Mouse (Mus musculus) forebrain, embryonic 11.5 days (tissue): Measurements from ENCODE around the gene Gpr146. TPM values are rescaled to one million over a fixed set of nuclear protein-coding genes. Genes with fewer than 3 reads are reported as not detected.
A peak's percentile ranks its signal among the peaks of the same experiment; 100 is the strongest.

Experiments used
- ATAC-seq: fragments of 200-750 bp; cut with Nextera tagmentation; replicated peaks from 2 replicates; pipeline ENCODE4 v1.8.0; 2017; ENCODE audit warnings: moderate TSS enrichment; ENCODE audit not compliant: low FRiP score
- DNase-seq: peaks from one replicate; pipeline ENCODE4 v3.0.0-alpha.2; 2017; ENCODE audit warnings: low spot score
- H3K27ac ChIP-seq: fragments of 300-500 bp; sonication (generic); 2 replicates; pipeline ENCODE4 v1.5.1; 2014; ENCODE audit warnings: low read depth, low read length
- H3K27me3 ChIP-seq: fragments of 300-500 bp; sonication (generic); 2 replicates; pipeline ENCODE4 v1.6.1; 2014; ENCODE audit warnings: mild to moderate bottlenecking, low read length, mixed read lengths; ENCODE audit not compliant: control insufficient read depth, insufficient read depth
- H3K36me3 ChIP-seq: fragments of 300-500 bp; sonication (generic); 2 replicates; pipeline ENCODE4 v1.6.1; 2014; ENCODE audit warnings: mild to moderate bottlenecking, low read length, moderate library complexity, mixed read lengths; ENCODE audit not compliant: control insufficient read depth, insufficient read depth
- H3K4me1 ChIP-seq: fragments of 300-500 bp; sonication (generic); replicated peaks from 2 replicates; pipeline ENCODE4 v1.6.1; 2014; ENCODE audit warnings: low read length, mixed read lengths; ENCODE audit not compliant: control insufficient read depth, insufficient read depth
- H3K4me2 ChIP-seq: fragments of 300-500 bp; sonication (generic); 2 replicates; pipeline ENCODE4 v1.6.1; 2014; ENCODE audit warnings: low read depth, mild to moderate bottlenecking, low read length, moderate library complexity, mixed read lengths; ENCODE audit not compliant: severe bottlenecking
- H3K4me3 ChIP-seq: fragments of 300-500 bp; sonication (generic); 2 replicates; pipeline ENCODE4 v1.5.1; 2014; ENCODE audit warnings: low read depth, low read length
- H3K9ac ChIP-seq: fragments of 300-500 bp; sonication (generic); 2 replicates; pipeline ENCODE4 v1.6.1; 2014; ENCODE audit warnings: low read length
- H3K9me3 ChIP-seq: fragments of 300-500 bp; sonication (generic); 2 replicates; pipeline ENCODE4 v1.6.1; 2016; ENCODE audit warnings: low read length, mixed read lengths; ENCODE audit not compliant: control insufficient read depth
- WGBS: fragments of 180-500 bp; shearing (Covaris S2); extraction: QIAGEN DNeasy Blood & Tissue Kit; methylation state at CpG from one replicate; pipeline ENCODE4 v1.1.7; 2014; 5-methylcytosine and 5-hydroxymethylcytosine counted together
- polyA plus RNA-seq: library from polyadenylated mRNA; unstranded; fragments of >200 nt; fragmentation: Nextera tagmentation; extraction: Ambion mirVana; gene quantifications from 2 replicates; pipeline ENCODE4 v1.2.1, GENCODE M21; 2014

Gene Gpr146
- polyA plus RNA-seq, 1 experiment from 2014 or later: 1.8 TPM

DNA sequence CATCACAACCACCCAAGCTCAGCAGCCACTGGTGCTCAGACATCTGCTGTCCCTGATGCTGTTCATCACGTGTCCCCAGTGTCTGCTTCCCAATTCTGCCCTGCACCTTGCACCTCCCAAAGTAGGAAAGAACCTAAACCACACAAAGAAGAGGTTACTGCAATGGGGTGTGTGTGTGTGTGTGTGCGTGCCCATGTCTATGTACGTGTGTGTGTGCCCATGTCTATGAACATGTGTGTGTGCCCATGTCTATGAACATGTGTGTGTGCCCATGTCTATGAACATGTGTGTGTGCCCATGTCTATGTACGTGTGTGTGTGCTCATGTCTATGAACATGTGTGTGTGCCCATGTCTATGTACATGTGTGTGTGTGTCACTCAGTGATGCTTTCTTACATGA, 18.0 kb downstream of the Gpr146 start:
- no peak overlapping the region for H3K4me3 ChIP-seq
- no peaks in the 10 kb centered on the region for H3K27me3 ChIP-seq
- ATAC-seq: no peak
- H3K4me1 ChIP-seq: no peaks in the 10 kb centered on the region
- no peaks in the 10 kb centered on the region for H3K9me3 ChIP-seq
- no peak overlapping the region for H3K27ac ChIP-seq
- no peak overlapping the region for H3K4me2 ChIP-seq
- H3K36me3 ChIP-seq: no peaks in the 10 kb centered on the region
- H3K9ac ChIP-seq: no peak overlapping the region
- WGBS: 90% methylated on average over 4 of the region's 4 CpGs
- DNase-seq: no peak

DNA sequence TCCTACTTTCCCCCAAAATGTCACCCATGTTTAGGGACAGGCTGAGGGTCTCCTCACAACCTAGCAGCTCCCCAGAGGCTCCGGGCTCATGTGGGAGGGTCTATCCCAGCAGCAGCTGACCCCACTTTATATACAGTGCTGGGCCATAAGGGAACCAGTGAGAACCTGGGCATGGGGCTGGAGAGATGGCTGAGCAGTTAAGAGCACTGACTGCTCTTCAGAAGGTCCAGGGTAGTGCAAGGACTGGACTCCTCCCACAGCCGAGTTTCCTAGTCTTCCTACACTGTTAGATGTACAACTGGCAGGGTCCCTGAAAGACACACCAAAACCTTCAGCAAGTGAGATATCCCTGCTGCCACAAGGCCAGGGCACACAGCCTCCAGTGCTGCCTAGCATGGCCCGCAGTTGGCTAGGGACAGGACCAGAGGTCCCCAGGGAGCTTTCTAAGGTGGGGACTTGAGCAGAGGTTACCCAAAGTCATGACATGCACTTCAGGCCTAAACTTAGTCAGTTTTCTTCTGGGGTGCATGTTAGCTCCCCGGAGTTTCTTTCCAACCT, 19.9 kb downstream of the Gpr146 start:
- no peak for ATAC-seq
- Histone ChIP-seq H3K4me3 (no peak overlapping the region), H3K36me3 (no peaks in the 10 kb centered on the region), H3K27me3 (no peaks in the 10 kb centered on the region), H3K27ac (no peak overlapping the region), H3K9me3 (no peaks in the 10 kb centered on the region), H3K4me1 (no peaks in the 10 kb centered on the region), H3K9ac (no peak overlapping the region), H3K4me2 (no peak overlapping the region)
- 86% methylated on average over 4 of the region's 4 CpGs for WGBS
- DNase-seq: no peak

DNA sequence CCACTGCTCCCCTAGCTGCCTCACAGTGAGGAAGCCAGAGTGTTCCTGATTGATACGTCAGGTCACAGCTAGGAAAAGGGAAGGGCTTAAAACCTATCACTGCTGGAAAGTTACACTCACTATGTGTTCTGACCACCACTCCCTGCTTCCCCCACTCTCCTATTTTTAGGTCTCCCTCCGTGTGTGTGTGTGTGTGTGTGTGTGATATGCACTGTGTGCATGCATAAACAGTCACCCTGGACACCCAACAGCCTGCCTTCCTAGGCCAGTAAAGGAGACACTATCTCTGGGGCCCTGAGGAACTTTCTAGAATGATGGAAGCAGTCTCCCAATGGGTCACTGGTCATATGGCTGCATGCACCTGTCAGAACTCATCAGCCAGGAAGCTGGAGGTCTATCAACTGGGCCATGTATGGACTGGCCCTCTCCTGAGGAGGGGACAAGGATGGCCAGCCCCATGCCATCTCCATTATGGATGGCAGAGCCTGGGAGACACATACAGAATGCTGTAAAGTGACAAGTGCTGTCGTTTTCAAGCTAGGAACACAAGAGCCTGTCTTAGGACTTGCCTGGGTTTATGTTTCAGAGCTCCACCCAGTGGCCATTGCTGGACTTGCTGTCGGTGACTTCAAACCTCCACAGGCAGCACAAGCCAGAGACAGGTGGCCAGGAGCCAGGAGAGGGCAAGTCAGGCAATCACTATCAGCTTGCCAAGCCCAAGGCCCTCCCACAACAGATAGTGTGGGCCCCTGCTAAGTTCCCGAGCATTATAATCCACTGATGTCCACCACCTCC, 20.7 kb downstream of the Gpr146 start:
- Histone ChIP-seq H3K4me1 (no peaks in the 10 kb centered on the region), H3K4me2 (no peak overlapping the region), H3K27ac (no peak overlapping the region), H3K9ac (no peak overlapping the region), H3K9me3 (no peaks in the 10 kb centered on the region), H3K27me3 (no peaks in the 10 kb centered on the region), H3K4me3 (no peak overlapping the region), H3K36me3 (no peaks in the 10 kb centered on the region)
- 42% methylated on average over 5 of the region's 5 CpGs for WGBS
- DNase-seq: peak; percentile 88
- 0 out of 2 replicates have a peak, but pooled peaks have one; percentile 42 for ATAC-seq

GRCm38 (mm10) chr5:139398786-139399185, 21.3 kb downstream of the Gpr146 start:
- H3K4me3 ChIP-seq: no peak overlapping the region
- DNase-seq (no peak), ATAC-seq (no peak)
- no peaks in the 10 kb centered on the region for H3K4me1 ChIP-seq
- no peak overlapping the region for H3K4me2 ChIP-seq
- no peak overlapping the region for H3K27ac ChIP-seq
- no peaks in the 10 kb centered on the region for H3K9me3 ChIP-seq
- no peaks in the 10 kb centered on the region for H3K27me3 ChIP-seq
- H3K36me3 ChIP-seq: no peaks in the 10 kb centered on the region
- 88% methylated on average over 5 of the region's 5 CpGs for WGBS
- no peak overlapping the region for H3K9ac ChIP-seq

DNA sequence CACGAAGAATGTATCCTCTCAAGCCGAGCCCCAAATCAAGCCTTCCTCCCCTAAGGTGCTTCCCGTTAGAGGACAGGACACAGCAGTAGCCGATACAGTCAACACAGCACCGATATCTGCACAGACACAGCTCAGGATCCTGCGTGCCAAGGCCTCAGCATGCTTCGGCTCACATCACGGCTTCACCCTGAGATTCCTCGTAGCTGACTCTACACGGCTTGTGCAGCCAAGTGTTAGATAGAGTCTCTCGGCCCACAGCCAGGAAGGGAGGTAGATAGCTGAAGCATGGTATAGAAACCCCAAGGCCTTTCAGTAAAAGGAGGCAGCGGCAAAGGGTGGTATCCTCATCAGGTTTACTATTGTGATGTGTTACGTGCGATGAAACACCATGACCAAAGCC, 22.5 kb downstream of the Gpr146 start:
- H3K9ac ChIP-seq: no peak overlapping the region
- ATAC-seq (no peak), DNase-seq (no peak)
- no peak overlapping the region for H3K4me2 ChIP-seq
- no peaks in the 10 kb centered on the region for H3K9me3 ChIP-seq
- no peak overlapping the region for H3K27ac ChIP-seq
- no peaks in the 10 kb centered on the region for H3K36me3 ChIP-seq
- no peak overlapping the region for H3K4me3 ChIP-seq
- WGBS: 95% methylated on average over 14 of the region's 14 CpGs
- no peaks in the 10 kb centered on the region for H3K4me1 ChIP-seq
- H3K27me3 ChIP-seq: no peaks in the 10 kb centered on the region

DNA sequence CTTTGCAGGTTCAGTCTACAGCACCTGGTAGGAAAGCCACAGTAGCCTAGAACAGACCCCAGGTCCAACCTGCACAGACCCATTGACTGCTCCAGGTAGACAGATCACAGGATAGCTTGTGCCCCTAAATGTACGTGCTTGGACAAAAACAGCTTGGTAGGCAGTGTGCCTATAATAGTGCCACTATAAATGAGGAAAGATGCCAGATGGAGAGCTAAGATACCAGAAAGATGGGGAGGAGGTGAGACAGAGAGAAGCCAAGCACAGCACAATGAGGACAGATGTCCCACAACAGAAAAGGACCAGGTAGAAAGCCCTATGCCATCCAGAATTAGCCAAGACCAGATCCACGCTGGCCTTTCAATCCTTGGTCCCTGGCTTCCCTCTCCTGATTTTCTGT, 24.6 kb downstream of the Gpr146 start:
- no peak overlapping the region for H3K4me3 ChIP-seq
- no peaks in the 10 kb centered on the region for H3K36me3 ChIP-seq
- no peak overlapping the region for H3K9ac ChIP-seq
- no peaks in the 10 kb centered on the region for H3K4me1 ChIP-seq
- ATAC-seq (no peak), DNase-seq (no peak)
- no peak overlapping the region for H3K4me2 ChIP-seq
- WGBS: 88% methylated on average over 2 of the region's 2 CpGs
- H3K27ac ChIP-seq: no peak overlapping the region
- H3K9me3 ChIP-seq: no peaks in the 10 kb centered on the region
- H3K27me3 ChIP-seq: no peaks in the 10 kb centered on the region

DNA sequence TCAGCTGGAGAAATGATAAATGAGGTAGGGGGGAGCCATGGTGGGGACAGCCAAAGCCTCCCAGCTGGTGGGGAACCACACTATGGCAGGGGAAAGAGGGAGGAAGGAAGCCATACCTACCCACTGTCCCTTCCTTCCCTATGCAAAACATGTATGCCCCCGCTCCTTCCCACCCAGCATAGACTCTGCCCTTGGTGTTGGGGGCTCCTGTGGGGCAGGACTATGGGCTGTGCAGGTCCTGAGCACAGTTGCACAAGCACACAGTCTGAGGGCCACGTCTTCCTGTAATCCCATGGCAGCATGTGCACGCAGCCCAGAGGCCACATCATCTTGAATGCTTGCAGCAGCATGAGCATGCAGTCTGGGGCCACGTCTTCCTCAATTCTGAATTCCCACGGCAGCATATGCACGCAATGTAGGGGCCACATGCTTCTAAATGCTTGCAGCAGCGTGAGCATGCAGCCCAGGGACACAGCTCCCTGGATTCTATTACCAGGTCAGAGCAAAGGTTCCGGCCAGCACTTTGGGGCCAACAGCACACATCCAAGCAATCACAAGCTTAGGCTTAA, 26.3 kb downstream of the Gpr146 start:
- Histone ChIP-seq H3K9me3 (no peaks in the 10 kb centered on the region), H3K9ac (no peak overlapping the region), H3K27ac (no peak overlapping the region), H3K27me3 (no peaks in the 10 kb centered on the region), H3K36me3 (no peaks in the 10 kb centered on the region), H3K4me1 (no peaks in the 10 kb centered on the region), H3K4me2 (no peak overlapping the region), H3K4me3 (no peak overlapping the region)
- WGBS: 87% methylated on average over 8 of the region's 8 CpGs
- ATAC-seq: no peak
- no peak for DNase-seq

GRCm38 (mm10) chr5:139404801-139405401, 27.4 kb downstream of the Gpr146 start, which contains the start of gene C130050O18Rik:
TSS of gene C130050O18Rik (plus strand) at chr5:139405280.
- H3K4me2 ChIP-seq: no peak within 1 kb of the TSS
- no peak within 1 kb of the TSS for H3K27ac ChIP-seq
- H3K4me1 ChIP-seq: no peaks in the 10 kb centered on the region
- DNase-seq (no peak), ATAC-seq (no peak)
- no peaks in the 10 kb centered on the region for H3K9me3 ChIP-seq
- no peaks in the 10 kb centered on the region for H3K27me3 ChIP-seq
- 87% methylated on average over 6 of the region's 6 CpGs for WGBS
- H3K36me3 ChIP-seq: no peaks in the 10 kb centered on the region
- H3K4me3 ChIP-seq: no peak within 1 kb of the TSS
- no peak within 1 kb of the TSS for H3K9ac ChIP-seq
